In genomic region chr8:103693531-103693930, GRCm38 (mm10) we compare ENCODE assay signal across 28 mouse cellular contexts.
"Had no signal": no experiment of that assay in that cellular context is flagged by ENCODE, and none has a peak within 500 bp of the region (broad histone marks: within the 10 kb centered on the region; RNA-seq: fewer than 3 reads in every experiment).

No protein-coding gene starts in this region.

- H3K4me3 ChIP-seq: limb, embryonic 10.5 days; limb, embryonic 12.5 days; limb, embryonic 13.5 days; limb, embryonic 15.5 days; liver, embryonic 12.5 days; liver, embryonic 13.5 days; liver, embryonic 15.5 days; lung, embryonic 15.5 days; megakaryocyte, embryonic 14.5 days; midbrain, embryonic 10.5 days; midbrain, embryonic 12.5 days; midbrain, embryonic 13.5 days; midbrain, embryonic 15.5 days; myocyte; neural tube, embryonic 12.5 days had no signal

- H3K27me3 ChIP-seq: limb, embryonic 12.5 days; limb, embryonic 13.5 days; limb, embryonic 15.5 days; liver, embryonic 12.5 days; liver, embryonic 13.5 days; liver, embryonic 15.5 days; lung, embryonic 15.5 days; megakaryocyte, embryonic 14.5 days; midbrain, embryonic 12.5 days; midbrain, embryonic 13.5 days; midbrain, embryonic 15.5 days; neural tube, embryonic 12.5 days had no signal

- H3K27ac ChIP-seq: limb, embryonic 15.5 days; liver, embryonic 12.5 days; liver, embryonic 13.5 days; liver, embryonic 14.5 days; liver, embryonic 15.5 days; lung, embryonic 15.5 days; macrophage; midbrain, embryonic 10.5 days; midbrain, embryonic 12.5 days; midbrain, embryonic 13.5 days; midbrain, embryonic 15.5 days; neural tube, embryonic 12.5 days had no signal

- H3K9me3 ChIP-seq: limb, embryonic 10.5 days; limb, embryonic 15.5 days; liver, embryonic 12.5 days; liver, embryonic 13.5 days; liver, embryonic 15.5 days; lung, embryonic 15.5 days; midbrain, embryonic 10.5 days; midbrain, embryonic 12.5 days; midbrain, embryonic 13.5 days; midbrain, embryonic 15.5 days had no signal

- DNase-seq: left cerebral cortex, postnatal 4 days; liver; liver, embryonic 13.5 days; liver, postnatal 0 days; lung, adult 18-20 months; lung, adult 2 months; lung, embryonic 14.5 days; lung, postnatal 10 days; lung, postnatal 14 days; lung, postnatal 36 days; lung, postnatal 4 days; midbrain, embryonic 14.5 days had no signal

- H3K4me1 ChIP-seq: liver, embryonic 12.5 days; liver, embryonic 13.5 days; liver, embryonic 15.5 days; lung, embryonic 15.5 days; megakaryocyte, embryonic 14.5 days; midbrain, embryonic 10.5 days; midbrain, embryonic 12.5 days; midbrain, embryonic 13.5 days; midbrain, embryonic 15.5 days; neural tube, embryonic 12.5 days had no signal

- H3K36me3 ChIP-seq: limb, embryonic 10.5 days; limb, embryonic 12.5 days; limb, embryonic 13.5 days; limb, embryonic 15.5 days; liver, embryonic 12.5 days; liver, embryonic 13.5 days; liver, embryonic 15.5 days; lung, embryonic 15.5 days; midbrain, embryonic 10.5 days; midbrain, embryonic 12.5 days; midbrain, embryonic 13.5 days; midbrain, embryonic 15.5 days; neural tube, embryonic 12.5 days had no signal
